Mouse (Mus musculus) liver, postnatal 0 days (tissue): ENCODE data around the gene Ddx23.

Experiments
- CTCF ChIP-seq: sonication (generic); IDR thresholded peaks from 2 replicates; pipeline ENCODE4 v1.5.1; 2016; ENCODE audit warnings: antibody characterized with exemption, low read depth
- EP300 ChIP-seq: IDR thresholded peaks from 2 replicates; pipeline ENCODE4 v1.6.1; 2016; ENCODE audit warnings: antibody characterized with exemption, low read depth, mild to moderate bottlenecking

GRCm38 (mm10) chr15:98646737-98647136 lies 16.0 kb downstream of the Ddx23 start:
- TF ChIP-seq EP300 (no peak), CTCF (no peak)
